Mouse (Mus musculus): ENCODE results near the gene Tex19.1. TPM values are rescaled to one million over a fixed set of nuclear protein-coding genes. Genes with fewer than 3 reads are reported as not detected.

Tex19.1 gene
- polyA plus RNA-seq (2017; shearing (Covaris generic)) = not detected

GRCm38 (mm10) chr11:121145865-121146264, at the start of gene Tex19.1:
Gene Tex19.1 (plus strand): TSS chr11:121146143.

DNA sequence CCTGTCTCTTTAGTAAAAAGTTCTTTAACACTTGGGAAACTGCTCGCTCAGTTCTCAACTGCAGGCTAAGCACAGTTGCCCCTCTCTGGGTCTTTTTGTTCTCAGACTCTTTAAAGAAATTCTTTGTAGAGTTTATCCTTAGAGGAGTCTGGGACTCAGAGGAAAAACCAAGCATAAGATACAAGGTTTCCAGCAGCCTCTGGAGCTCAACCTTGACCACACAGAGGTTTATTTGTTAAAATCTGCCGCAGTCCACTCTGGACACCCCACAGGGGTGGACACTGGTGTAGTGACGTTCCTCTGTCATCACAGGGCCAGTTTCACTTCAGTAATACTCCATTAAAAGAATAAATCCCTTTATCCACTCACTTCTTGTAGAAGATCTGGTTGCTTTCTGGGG, 27.4 kb upstream of the Tex19.1 start, which contains the start of gene Tex19.2:
Tex19.2 (minus strand) TSS at position 101 of the 400 bp plus-strand sequence.

GRCm38 (mm10) chr11:121159971-121160370, 14.0 kb downstream of the Tex19.1 start, which contains the start of gene Uts2r:
Gene Uts2r (plus strand): TSS chr11:121160271.

Other genes with a start within 250 kb of the Tex19.1 start
- 0.20 TPM for gene Ccdc57, start 213.3 kb upstream of the Tex19.1 start, polyA plus RNA-seq (2017; shearing (Covaris generic))
- 12.9 TPM for gene Slc16a3, start 197.7 kb upstream of the Tex19.1 start, polyA plus RNA-seq (2017; shearing (Covaris generic))
- 236 TPM for gene Csnk1d, start 154.8 kb upstream of the Tex19.1 start, polyA plus RNA-seq (2017; shearing (Covaris generic))
- 54.5 TPM for gene Cd7, start 106.7 kb upstream of the Tex19.1 start, polyA plus RNA-seq (2017; shearing (Covaris generic))
- not detected for gene Sectm1b, start 82.6 kb upstream of the Tex19.1 start, polyA plus RNA-seq (2017; shearing (Covaris generic))
- gene Sectm1a, start 64.9 kb upstream of the Tex19.1 start, polyA plus RNA-seq (2017; shearing (Covaris generic)) = not detected
- gene Tex19.2, start 27.5 kb upstream of the Tex19.1 start, polyA plus RNA-seq (2017; shearing (Covaris generic)) = not detected
- gene Uts2r, start 14.1 kb downstream of the Tex19.1 start, polyA plus RNA-seq (2017; shearing (Covaris generic)) = not detected
- gene Hexdc, start 58.3 kb downstream of the Tex19.1 start, polyA plus RNA-seq (2017; shearing (Covaris generic)) = 3.2 TPM
- gene Ogfod3, start 58.6 kb downstream of the Tex19.1 start, polyA plus RNA-seq (2017; shearing (Covaris generic)) = 17.1 TPM
- gene Cybc1, start 83.2 kb downstream of the Tex19.1 start, polyA plus RNA-seq (2017; shearing (Covaris generic)) = 88.5 TPM
- gene Narf, start 91.1 kb downstream of the Tex19.1 start, polyA plus RNA-seq (2017; shearing (Covaris generic)) = 33.2 TPM
- gene Foxk2, start 113.8 kb downstream of the Tex19.1 start, polyA plus RNA-seq (2017; shearing (Covaris generic)) = 21.4 TPM
- 77.7 TPM for gene Wdr45b, start 208.3 kb downstream of the Tex19.1 start, polyA plus RNA-seq (2017; shearing (Covaris generic))
- not detected for gene Rab40b, start 242.1 kb downstream of the Tex19.1 start, polyA plus RNA-seq (2017; shearing (Covaris generic))